Mouse (Mus musculus) brain, adult 2 months (tissue): ENCODE measurements at regions not wholly inside any gene's neighbourhood (a gene's known extent, or its start where the extent isn't known, plus 50 kb on each side); places are given as distances from the start of the nearest gene placed in this dataset.

Experiments
- DNase-seq: peaks from one replicate; pipeline ENCODE4 v3.0.0; 2011; ENCODE audit warnings: low read depth, low spot score

DNA sequence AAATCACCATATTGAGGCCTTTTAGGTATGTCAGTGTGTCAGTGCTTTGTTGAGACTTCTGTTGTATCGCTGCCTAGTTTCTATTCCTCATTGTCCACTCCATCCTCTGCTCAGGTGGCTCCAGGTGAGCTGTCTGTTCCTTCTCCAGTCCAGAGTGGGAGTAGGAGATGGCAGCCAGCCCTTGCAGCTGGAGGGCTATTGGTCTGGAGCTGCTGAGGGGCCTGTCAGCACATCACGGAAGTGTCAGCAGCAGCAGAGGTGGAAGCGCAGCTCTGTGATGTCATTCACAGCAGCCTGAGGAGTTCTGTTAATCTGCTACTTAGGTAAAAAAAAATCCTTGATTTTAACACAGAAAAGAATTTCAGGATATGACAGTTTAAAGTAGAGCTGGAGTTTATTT is 126.0 kb upstream of the Adra1b start:
- no peak for DNase-seq

DNA sequence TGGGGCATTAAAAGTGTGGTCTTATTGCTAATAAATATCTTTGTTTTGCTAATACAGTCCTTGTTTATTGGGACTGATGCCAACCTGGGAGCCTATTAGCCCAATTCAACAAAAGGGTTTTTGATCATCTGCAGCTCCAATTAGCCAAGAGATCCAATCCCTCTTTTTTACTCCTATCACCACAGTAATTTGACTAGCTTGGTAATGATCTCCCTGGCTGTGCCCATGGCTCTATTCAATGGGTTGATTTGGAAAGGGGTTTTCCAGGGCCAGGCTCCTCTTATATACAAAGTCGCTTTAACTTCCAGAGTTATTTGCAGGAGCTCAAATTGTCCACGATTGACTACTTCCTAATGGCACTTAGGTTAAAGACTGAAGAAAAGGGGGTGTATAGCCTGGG is 145.1 kb upstream of the Adra1b start:
- no peak for DNase-seq

DNA sequence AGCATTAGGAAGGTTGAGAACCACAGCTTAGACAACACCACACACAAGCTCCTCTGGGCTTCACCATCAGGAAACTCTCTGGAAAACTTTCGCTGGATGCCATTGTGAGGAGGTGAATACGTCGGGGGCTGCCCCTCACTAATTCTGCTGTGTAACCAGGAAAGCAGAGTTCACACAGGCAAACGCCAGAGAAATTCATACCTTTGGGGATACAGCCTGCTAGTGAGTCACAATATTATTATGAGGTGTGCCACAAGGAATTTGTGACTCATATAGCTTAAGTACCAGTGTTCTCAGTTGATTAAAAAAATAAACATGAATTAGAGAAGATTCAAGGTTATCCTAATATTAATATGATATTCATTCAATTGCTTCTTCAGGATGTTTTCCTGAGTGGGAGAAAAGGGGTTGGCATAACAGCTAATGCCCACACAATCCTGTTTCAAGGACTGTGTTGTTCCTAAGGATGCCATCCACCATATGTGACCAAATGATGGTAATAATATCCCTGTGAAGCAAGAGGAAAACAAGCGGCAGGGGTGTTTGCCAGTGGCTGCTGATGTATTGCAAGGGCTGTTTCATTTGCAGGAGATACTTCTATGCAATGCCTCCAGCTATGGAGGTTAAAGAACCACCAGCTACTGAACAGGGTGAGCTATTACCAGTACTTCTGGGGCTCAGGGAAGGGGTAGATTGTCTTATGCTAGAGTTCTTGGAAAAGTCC is 148.4 kb upstream of the Adra1b start:
- peak; percentile 7 for DNase-seq

DNA sequence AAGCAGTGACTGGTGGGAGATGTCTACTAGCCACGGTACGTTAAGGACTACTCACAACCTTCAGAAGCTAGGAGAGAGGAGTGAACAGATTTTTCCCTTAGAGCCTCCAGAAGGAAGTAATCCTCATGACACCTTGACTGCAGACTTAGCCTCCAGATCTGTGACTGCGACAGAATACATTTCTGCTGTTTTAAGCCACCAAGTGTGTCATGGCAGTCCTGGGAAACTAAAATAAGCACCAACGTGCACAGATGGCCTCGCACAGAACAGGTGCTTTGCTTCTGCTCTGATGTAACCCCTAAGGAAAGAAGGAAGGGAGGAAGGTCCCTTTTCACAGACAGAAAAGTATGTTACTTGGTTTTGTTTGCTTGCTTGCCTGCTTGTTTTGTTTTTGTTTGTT is 151.5 kb upstream of the Adra1b start:
- peak; percentile 81 for DNase-seq

DNA sequence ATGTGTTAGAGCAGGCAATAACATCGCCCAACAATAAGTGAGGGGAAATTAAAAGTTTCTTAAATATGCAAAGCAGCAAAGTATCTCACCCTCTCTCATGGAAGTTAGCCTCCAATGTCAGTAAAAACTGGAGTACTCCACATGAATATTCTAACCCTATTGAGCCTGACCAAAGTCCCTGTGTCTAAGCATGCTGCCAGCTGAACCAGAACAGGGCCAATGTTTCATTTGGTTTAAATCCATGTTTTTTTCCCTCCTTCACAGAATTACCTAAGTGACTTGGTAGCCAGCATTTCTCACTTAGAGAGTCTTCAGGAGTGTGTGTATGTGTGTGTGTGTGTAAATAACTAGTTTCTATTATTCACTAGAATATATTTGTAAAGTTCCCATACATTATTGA is 161.4 kb upstream of the Adra1b start:
- DNase-seq: no peak

DNA sequence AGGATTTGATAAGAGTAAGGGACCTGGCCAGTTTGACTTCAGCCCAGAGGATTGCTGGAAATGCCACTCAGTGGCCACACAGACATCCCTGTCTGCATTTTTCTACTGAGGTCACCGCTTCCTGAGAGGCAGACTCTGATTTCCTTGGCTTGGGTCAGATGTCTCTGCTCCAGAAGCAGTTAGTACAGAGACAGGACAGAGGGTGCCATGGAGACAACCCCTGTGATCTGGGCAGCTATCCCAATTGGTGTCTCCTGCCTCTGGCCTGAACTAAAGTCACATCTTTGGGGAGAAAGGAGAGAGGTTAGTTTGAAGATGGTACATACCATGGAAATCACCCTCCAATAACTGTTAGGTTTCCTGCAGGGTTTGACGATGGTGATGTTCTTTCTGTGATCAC is 165.2 kb upstream of the Adra1b start:
- no peak for DNase-seq

DNA sequence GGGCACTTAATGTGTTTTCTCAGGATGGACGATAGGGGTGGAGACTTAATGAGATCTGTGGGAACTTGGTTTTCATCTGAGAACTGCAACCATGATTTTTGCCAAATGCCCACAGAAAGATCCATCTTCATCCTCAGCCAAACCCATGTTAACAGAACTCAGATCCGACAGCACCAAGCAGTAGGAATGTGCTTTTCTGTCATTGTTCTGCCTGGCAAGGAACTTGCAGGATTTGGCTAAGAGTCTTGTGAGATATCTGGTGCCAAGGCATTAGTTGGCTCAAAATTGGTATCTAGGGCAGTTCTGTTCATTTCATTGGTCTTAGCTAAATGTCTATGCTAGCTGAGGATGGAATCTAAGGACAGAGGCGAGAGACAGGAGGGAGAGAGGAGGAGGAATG is 182.7 kb upstream of the Adra1b start:
- peak; percentile 47 for DNase-seq

DNA sequence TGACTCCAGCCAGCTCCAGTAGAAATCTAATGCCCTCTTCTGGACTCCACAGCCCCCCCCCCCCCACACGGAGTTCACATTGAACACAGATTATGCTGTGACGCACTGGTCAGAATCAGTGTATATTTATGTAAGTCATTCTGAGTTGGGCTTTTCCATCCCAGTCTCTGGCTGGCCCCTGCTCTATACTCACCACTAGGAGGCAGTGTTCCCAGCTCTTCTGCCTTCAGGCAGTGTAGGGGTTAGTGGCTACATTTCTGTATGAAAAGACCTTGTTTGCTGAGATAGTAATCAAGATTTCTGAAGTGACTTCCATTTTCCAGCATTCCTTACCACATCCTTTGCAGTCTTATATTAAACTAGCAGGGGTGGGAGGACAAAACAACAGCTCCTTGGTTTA is 185.9 kb upstream of the Adra1b start:
- no peak for DNase-seq

DNA sequence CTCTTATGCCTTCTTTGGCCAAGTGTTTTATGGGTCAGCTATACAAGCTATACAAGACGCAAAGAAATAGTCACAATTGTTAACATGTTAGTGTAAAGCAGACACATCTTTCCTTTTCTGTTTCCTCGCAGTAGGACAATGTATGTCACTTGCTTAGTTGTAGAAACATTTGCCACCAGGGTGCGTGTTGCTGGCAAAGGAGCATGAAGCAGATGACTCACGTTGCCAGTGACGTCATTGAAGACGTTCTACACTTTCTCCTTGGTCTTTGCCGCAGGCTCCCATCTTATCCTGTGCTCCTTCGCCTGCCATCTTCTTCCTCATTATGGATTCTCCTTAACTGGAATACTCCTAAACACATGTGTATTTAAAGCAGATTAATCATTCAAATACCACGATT is 188.5 kb upstream of the Adra1b start:
- DNase-seq: no peak

DNA sequence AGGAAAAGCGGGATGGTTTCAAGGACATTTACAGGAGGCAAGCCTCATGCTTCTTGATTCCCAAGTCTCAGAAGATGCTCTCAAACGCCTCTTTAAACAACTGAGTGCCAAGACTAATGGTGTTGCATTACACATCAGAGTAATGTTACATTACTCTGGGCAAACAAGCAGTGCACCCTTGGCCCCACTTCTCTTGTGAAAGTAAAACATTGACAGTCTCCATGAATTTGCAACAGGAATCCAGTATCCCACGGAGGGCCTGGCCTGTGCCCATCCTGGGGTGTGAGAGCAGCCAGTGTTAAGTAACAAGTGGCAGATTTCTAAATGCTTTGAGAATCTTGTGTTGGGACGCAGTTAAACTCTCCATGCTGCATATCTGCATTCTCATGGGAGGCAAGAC is 194.3 kb upstream of the Adra1b start:
- DNase-seq: no peak

DNA sequence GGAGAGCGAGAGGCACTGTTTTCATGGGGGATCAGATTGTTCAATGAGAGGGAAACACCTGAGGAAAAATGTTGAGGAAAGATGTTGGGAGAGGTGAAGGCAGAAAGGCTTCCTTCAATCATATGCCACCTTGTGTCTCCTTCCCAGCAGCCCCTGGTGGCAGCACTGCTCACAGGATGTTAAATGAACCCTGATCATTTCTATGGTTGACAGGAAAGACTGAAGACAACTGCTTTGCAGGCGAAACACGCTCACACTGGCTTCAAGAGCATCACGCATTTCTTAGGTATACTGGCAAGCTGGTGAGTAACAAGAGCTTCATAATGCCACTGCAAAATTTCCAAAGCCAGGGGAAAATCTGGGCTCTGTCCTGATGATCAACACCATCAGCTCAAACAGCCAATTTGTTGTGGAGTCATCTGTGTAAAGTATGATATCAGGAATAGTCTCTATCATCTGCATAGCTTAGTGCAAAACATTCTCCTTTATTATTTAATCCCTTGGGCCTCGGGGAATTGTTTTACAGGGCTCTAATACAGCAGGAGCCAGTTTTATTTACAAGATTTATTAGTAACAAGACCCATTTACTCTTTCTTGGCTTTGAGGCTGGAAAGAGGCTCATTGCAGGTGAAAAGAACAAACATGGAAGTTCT is 202.3 kb upstream of the Adra1b start:
- DNase-seq: no peak

DNA sequence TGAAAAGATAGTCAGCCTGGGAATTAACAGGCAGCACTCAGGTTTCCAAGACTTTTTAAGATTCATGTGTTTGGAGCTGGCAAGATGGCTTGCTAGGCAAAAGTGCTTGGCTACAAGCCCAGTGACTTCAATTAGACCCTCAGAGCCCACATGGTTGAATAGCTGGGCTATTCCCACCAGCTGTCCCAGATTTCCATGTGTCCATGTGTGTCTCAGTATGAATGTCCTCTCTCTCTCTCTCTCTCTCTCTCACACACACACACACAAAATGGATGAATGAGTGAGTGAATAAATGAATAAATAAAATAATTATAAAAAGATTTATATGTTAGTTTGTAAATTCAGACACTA is 202.8 kb upstream of the Adra1b start:
- DNase-seq: no peak

DNA sequence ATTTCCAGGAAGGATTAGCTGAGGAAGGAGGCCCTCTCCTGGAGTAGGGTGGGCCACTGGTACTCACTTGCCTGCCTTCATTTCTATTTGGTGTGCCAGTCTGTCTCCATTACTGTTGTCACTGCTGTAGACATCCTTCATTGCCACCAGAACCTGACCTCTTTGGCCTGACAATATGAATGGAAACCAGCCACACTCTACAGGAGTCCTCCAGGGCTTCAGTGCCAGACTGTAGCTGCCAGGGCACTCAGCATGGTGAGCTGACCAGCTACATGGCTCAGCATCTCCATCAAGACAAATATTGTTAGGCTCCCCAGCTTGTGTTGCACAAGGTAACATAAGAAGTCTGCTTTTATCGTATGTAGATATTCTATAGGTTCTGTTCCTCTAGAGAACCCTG is 205.2 kb upstream of the Adra1b start:
- DNase-seq: no peak

DNA sequence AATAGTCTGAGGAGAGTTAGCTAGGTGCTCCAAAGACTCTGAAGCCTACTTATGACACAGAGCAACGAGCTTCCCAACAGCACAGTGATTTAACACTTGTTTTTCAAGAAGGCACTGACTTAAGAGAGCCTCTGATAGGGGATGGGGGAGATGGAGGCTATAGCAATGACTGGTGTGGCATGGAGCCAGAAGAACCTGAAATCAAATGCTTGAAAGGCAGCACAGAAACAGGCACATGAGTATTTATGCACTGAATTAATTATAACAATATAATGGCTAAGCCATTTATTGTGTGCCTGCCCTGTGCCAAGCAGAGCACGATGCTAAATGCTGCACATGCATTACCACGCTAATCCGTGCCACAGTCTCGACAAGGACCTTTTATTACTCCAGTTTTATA is 210.5 kb upstream of the Adra1b start:
- DNase-seq: no peak

DNA sequence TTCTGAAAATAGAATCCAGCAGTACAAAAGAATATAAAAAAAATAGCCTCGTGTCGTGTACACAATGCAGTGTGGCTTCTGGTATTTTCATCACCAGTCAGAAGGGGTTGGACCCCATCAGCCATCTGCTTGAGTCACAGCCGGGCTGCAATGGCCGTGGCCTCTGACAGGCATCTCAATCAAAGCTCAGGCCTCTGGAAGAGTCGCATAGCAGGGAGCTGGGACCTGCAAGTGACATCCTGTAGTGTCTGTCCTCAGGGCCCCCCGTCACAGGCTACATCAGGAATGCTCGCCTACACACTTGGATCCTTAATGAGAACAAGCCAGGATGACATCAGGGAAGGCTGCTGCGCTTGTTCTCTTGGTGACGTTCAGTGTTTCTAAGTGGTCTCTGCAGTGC is 226.1 kb upstream of the Adra1b start:
- DNase-seq: peak; percentile 45

DNA sequence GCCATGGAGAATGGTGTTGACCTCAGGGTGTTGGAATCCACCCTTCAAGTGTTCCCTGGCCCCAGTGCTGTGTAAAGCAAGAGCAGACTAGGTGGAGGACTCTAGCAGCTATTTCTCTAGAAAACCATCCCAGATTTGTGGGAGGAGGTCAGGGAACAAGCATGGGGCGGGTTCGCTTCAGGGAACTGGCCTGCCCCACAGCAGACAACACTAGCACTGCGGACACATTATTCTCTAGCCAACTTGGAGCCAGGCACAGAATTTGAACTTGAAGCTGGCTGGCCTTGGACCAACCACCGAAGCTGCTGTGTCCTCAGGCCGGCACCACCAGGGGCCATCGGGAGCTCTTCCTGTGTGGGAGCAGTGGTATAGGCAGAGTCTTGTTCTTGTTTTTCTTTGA is 227.5 kb upstream of the Adra1b start:
- DNase-seq: no peak

DNA sequence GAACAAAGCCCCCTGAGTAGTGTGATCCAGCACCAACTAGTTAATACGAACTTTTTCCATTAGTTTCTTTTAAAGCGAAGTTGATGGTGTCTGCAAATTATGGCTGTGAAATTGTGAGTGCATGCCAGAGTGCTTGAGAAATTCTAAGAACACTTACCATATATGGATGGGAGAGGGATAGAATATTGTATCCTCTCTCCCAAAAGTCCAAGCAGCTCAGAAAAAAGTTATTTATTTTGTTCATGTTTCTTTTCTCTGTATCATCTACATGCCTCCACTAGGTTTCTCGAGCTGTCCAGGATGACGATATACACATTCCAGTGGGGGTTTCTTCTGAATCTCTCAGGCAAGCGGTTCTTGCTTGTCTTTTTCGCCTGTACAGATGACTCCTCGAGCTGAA is 232.2 kb upstream of the Adra1b start:
- no peak for DNase-seq

DNA sequence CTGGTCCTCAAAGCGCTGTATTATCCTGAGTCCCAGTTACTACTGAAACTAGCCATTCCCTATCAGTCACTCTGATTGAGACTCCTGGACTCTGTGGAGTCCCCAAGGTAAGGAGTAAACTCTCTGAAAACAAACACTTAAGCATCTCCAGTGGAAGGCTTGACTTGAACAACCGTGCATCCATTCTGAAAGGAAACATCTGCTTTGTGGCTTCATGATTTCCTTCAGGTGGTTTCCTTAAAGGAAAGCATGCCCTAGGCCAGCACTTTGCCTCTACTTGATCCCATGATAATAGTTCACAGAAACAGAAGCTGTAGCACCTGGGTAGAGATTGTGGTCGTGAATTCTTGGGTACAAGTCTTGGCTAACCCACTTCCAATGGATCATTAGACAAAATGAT is 235.0 kb upstream of the Adra1b start:
- DNase-seq: no peak

DNA sequence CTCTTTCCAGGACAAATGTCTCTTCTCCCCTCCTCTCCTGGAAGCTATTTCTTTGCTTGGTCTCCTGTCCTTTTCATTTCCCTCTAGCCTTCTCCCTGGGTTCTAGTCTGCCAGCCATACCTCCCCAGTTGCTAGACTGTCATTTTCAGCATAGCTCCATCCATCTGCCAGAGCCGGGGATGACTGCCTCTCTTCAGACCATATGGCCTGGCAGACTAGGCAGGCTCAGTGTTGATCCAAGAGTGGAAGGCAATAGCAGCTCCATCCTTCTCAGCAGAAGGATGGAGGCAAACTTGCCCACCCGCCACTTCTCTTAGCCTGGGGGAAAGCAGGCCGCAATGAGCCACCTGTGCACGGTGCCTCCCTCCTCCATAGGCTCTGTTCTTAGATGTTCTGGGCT is 242.0 kb upstream of the Adra1b start:
- DNase-seq: peak; percentile 37

DNA sequence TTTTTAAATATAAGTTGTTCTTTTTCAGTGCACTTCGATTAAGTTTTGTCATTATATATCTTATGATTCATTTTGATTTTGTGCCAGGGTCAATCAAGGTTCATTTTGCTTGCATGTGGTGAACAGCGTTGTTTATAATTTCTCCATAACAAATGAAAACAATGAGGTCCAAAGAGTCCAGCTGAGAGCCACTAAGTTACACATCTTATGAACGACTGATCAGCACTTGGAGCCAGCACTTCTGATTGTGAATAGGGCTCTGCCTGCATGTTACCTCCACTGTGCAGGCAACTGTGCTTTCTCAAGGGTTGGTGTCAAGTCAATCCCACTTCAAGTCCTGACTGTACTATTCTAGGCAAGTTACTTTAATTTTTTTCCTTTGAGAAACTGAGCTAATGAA is 243.5 kb upstream of the Adra1b start:
- DNase-seq: no peak

DNA sequence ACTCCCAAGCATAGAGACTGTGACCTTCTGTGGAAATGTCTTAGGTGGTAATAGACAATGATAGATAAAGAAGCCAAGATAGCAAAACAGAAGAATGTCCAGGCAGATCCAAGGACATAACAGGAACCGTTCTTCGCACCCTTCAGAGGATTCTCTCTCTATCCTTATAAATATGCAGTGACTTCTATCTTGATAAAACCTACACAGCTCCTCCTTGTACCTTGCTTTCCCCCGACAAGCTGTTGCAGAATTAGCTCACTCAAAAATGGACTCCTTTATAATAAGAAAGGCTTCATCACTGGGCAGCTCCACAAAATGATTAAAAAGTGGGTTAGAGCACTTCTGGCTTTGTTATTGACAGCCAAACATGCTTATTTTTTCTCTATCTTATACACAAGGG is 245.4 kb upstream of the Adra1b start:
- DNase-seq: no peak

DNA sequence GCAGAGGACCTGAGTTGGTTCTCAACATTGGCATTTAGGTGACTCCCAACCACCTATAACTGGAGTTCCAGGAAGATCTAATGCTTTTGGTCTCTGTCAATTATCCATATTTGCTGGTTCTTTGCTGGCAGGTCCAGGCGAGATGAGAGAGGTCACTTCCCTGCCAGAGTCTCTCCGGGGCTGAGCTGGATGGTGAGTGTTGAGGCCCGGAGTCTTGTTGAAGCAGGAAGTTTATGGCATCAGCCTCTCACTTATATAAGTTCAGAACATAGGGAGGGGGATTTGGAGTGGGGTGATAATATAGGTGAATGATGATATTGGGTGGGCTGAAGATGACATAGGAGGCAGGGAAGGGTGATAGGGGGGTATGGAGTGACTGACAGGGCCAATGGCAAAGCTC is 246.3 kb upstream of the Il12b start:
- DNase-seq: no peak

DNA sequence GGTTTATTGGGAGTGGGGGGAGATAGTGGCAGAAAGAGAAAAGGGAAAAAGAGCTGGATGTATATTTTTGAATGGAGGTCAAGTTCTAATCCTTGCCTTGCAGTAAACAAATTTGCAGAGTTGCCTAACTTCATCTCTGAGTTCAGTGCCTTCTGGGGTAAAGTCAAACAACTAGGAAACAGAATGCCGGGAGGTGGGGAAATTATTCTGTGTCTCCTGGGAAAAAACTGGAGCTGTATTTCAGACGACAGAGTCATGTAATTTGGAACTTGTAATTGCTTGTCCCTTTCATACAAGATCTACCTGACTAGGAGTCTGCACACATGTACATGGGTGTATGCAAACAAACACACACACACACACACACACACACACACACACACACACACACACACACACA is 244.3 kb upstream of the Il12b start:
- no peak for DNase-seq

DNA sequence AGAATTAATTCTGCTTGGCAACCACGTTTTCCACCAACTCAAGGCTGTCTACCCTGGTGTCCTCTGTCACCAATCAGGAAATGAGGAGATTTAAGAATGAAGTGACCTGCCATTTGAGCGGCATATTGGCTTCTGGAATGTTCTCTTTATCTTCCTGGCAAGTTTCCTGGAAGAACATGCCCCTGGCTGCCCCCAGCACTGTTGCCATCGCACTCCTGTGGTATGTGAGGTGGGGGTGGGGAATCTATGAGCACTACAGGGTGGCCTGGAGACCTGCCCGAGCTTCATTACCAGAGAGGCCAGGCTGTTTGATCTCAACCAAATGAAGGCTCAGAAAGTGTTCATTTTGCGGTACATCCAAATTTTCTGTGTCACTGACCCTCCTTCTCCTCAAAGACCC is 243.8 kb upstream of the Il12b start:
- DNase-seq: no peak
